Mouse (Mus musculus) T-cell, adult 66 days (primary cell): ENCODE measurements around the gene Fuca2. TPM values are rescaled to one million over a fixed set of nuclear protein-coding genes. Genes with fewer than 3 reads are reported as not detected.

Source experiments
- total RNA-seq, 2 experiments: library from RNA; stranded (reverse); gene quantifications; 3 replicates in 1 of 2; 4 replicates in 1 of 2; pipeline ENCODE4 v1.2.4; 2023

The Fuca2 gene
- 10 to 100 TPM; 21.5 to 31.7 TPM for total RNA-seq

GRCm38 (mm10) chr10:13499331-13499730 lies at the start of gene Fuca2:
Gene Fuca2 (plus strand): TSS chr10:13499540.

GRCm38 (mm10) chr10:13473833-13474567 lies 25.3 kb upstream of the Fuca2 start, which contains the start of gene Phactr2:
Gene Phactr2 (minus strand): TSS chr10:13474412.

GRCm38 (mm10) chr10:13552646-13553497 lies 53.5 kb downstream of the Fuca2 start, which contains the start of the genes Adat2 and Pex3:
Gene Adat2 (plus strand): TSS chr10:13552894.
Gene Pex3 (minus strand): TSS chr10:13553142.

Other genes starting within 250 kb of the Fuca2 start
- 10 to 100 TPM; 25.4 to 25.7 TPM for gene Phactr2, start 25.1 kb upstream of the Fuca2 start, total RNA-seq
- gene Adat2, start 53.4 kb downstream of the Fuca2 start, total RNA-seq: 10 to 100 TPM in 1 of 2 experiments, 1 to 10 TPM in 1; 7.9 to 11.9 TPM
- gene Pex3, start 53.6 kb downstream of the Fuca2 start, total RNA-seq: 10 to 100 TPM; 23.9 to 24.0 TPM